Mouse (Mus musculus) E14TG2a.4 (cell line): ENCODE data around the gene Cobll1.

Experiments
- CTCF ChIP-seq: conservative IDR thresholded peaks from 2 replicates; pipeline ENCODE4 v1.5.1; 2014; ENCODE audit warnings: low read length
- NANOG ChIP-seq: IDR thresholded peaks from 2 replicates; pipeline ENCODE4 v1.6.1; 2014; ENCODE audit warnings: borderline replicate concordance, low read length, mixed read lengths
- POU5F1 ChIP-seq: IDR thresholded peaks from 2 replicates; pipeline ENCODE4 v1.6.1; 2014; ENCODE audit warnings: low read length, borderline replicate concordance

DNA sequence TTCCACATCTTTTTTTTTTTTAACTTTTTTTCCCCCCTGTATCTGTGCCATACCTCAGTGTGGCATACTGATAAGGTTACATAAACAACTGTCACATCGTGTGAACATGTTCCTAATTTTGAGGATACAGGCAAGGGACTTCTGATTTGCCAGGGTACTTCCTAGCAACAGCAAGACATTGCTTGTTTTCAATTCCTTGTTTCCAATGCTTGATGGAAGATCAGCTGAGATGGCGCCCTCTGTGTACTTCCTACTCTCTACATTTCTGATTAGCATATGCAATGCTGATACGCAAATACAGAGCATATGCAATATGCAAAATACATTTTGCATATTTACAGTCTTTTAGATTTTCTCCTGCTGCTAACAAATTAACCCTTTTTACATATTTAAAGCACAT, 152.0 kb downstream of the Cobll1 start:
- TF ChIP-seq CTCF = no peak
- no peak for TF ChIP-seq NANOG
- TF ChIP-seq POU5F1 = no peak
